Mouse (Mus musculus): ENCODE measurements around the gene AL732309.1.

Gene AL732309.1

DNA sequence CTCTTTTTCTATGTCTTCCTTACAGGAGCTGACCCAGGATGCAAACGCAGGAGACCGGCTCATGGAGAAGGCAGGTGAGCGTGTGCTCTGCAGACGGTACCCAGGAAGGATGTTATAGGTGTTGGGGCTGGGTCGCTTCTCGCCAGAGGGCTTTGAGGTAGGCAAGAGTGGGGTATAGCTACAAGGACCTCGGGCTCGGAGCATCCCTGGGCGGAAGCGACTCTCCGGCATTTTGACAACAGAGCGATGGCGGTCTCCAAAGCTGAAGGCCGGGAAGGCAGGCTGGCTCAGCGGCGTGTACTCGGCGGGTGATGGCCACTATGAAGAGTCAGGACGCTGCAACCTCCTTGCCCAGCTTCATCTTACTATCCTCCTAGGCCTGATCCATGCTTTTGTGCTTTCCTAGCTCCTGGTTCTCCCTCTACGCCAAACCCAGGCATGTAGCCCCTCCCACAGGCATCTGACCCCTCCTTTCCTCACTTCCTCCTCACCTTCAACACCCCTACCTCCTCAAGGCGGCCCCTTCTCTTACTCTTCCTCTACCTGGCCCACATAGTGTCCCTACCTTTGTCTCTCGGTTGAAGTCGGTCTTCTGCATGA lies 33.3 kb downstream of the AL732309.1 start:
- DNase-seq (ENCODE audit: low spot score in 2 of 2), result no peak

DNA sequence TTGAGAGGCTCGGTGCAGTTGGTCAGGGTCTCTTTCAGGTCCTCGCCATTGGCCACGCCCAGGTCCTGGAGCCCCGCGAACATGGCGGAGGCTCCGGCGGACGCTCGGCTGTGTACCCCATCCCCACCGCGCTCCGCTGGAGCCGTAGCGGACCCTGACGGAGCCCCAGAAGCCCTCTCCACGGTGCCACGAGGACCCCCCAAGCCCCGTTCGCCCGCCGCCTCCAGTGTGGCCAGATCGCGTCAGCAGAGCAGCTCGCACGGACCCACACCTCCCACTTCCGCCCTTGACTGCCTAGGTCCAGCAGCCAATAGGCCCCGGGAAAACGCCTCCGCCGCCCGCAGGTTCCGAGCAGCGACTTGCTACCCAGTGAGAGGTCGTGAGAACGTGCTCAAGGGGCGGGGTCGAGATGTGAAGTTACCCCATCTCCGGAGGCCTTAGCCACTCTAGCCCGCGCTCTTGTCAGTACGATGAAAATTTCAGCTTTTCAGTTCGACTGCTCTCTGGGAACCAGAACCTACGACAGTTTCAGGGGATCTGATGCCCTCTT lies 35.5 kb downstream of the AL732309.1 start, which contains the start of gene Nelfb:
Gene Nelfb, minus strand, starts transcription at position 369 of the 550 bp plus-strand sequence.
- peak; percentile 92 to 97 for DNase-seq (ENCODE audit: low spot score in 2 of 2)

DNA sequence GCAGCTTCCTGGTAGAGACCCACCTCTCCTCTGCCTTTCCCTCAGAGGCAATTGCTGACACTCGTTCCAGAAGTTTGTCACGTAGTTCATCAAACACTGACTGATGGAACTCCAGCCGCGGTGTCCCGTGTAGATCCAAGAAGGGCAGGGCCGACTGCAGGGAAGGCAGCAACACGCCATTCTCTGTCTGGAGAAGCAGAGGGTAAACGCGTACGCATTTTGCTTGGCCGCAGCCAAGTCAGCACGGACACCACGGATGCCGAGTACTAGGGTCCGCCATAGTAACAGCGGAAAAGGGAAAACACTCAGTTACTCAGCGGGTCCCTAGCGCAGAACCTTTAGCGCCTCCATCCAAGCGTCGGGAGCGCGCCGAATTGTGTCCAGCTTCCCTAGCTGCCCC lies 36.0 kb downstream of the AL732309.1 start:
- no peak for DNase-seq (ENCODE audit: low spot score in 2 of 2)

DNA sequence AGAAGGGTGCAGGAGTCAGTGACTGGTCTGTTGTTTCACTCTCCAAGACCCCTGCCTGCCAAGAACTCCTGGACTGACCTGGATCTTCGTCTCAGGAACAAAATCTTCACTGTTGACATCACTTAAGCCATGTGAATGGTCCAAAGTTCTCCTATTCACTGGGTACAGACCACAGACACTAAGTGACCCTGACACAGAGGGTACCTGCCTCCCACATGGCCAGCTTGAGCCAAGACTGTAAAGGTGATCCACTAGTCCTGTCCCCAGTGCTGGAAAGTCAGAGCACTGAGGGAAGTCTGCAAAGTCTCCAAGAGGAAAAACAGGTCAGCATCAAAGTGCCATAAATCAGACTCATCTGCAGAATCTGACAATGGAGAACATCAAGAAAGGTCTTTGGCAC lies 39.1 kb downstream of the AL732309.1 start:
- no peak for DNase-seq (ENCODE audit: low spot score in 2 of 2)

DNA sequence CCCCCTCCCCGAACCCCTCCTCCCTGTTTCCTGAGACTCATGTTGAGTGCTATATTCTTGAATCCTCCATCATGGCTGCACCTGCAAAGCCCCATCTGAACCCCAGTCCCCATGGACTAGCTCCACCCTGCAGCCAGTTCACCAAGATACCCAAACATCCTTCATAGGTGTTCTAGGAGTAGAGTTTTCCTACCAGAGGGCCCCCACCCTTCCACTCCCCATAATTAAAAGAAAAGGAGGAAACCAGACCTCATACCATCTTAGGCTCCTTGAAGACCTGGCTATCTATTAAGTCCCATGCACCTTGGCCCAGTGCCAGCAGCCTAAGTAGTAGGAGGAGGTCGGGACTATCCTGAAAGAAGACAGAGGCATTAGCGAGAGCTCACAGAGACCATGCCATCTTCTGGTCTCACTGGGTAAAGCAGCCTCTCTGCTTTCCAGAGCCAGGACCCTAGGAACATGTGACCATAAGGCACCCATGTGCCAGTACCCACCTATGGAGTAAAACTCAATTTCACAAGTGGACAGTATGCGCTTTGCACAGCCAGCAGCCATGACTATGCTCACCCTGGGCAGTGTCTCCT lies 42.9 kb downstream of the AL732309.1 start:
- DNase-seq (ENCODE audit: low spot score in 2 of 2), result peak; percentile 60 to 80

DNA sequence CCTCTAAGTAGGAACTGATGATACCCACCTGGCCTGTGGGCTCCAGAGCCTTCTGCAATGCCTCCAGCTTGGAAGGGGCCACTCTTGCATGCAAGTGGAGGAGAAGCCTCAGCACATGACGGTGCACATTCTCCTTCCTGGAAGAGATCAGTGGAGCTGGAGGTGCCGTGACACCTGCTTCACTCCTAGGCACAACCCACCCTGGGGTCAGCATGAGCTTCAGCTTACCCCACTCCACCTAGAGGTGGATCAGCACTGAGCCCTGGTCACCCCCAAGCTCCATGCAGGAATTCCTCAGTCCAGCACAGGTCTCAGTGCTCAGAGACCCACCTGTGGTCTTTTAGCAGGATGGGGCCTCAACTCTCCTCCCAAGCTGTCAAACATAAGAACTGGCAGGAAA lies 46.0 kb downstream of the AL732309.1 start:
- DNase-seq (ENCODE audit: low spot score in 2 of 2), result no peak

DNA sequence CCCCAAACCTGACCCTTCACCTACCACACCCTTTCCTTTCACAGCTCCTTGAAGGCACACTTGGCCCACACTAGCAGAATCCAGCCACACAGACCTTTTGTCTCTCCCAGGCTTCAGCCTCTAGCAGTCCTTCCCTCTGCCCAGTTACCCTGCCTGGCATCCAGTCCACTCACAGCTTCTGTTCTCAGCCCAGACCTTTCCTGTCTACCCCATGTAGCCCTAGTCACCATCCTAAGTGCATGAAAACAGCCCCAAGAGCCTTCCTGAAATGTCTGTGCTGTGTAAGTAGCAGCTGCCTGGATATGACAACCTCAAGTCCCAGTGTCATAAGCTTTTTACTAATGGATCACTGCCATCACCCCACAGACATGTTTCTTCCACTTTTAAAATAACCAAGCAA lies 48.7 kb downstream of the AL732309.1 start:
- DNase-seq (ENCODE audit: low spot score in 2 of 2), result no peak

DNA sequence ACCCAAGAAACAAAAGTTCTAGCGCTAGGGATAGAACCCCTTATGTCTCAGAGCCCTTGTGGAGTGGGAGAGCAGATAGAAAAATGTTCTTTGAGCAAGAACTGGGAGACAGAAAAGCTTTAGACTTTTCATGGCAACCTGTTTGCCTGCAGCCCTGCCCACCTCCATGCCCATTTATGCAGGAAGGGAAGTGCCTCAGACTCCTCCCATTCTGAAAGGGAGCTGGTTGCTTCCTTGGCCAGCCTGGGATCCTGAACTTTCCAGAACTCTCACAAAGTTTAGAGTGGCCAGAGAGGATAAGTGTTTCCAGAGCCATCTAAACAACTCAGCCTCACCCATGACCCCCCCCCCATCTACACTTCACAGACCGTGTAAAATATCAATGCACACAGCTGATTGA lies 49.5 kb downstream of the AL732309.1 start:
- peak in 1 of 2 experiments; percentile 64 for DNase-seq (ENCODE audit: low spot score in 2 of 2)

DNA sequence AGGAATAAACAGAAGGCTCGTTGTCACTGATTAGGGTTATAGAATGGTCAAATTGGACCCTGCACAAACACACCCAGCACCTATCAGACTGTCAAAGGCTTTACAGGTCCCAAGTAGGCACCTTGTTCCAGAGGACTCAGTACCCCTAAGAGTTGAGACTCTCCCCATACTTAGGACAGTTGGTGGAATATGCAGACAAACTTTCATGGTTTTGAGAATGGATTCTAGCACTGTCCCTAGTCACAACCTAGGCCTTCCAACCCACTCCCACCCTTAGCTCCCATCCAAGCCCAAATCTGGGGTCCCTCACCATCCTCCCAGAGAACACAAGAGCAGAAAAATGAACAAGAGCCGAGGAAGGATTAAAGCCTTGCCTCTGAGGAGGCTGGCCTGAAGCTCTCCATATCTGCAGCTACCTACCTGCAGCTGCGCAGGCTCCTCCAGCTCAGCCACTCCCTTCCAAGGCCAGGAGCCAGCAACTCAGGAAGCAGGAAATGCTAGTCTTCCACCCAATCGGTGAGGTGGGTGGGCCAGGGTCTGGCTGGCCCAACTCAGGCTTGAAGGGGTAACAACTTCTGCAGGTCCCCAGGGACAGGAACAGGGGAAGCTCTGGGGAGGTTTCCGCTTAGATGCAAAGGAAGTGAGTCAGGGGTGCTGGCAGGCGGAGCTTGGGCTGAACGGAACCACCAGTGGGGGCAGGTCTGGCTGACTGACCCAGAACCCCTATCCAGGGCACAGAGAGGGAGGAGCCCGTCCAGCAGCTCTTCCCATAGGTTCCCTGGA lies 50.3 kb downstream of the AL732309.1 start, which contains the start of gene Tor4a:
Gene Tor4a, minus strand, starts transcription at position 715 of the 783 bp plus-strand sequence.
- peak; percentile 79 to 86 for DNase-seq (ENCODE audit: low spot score in 2 of 2)

DNA sequence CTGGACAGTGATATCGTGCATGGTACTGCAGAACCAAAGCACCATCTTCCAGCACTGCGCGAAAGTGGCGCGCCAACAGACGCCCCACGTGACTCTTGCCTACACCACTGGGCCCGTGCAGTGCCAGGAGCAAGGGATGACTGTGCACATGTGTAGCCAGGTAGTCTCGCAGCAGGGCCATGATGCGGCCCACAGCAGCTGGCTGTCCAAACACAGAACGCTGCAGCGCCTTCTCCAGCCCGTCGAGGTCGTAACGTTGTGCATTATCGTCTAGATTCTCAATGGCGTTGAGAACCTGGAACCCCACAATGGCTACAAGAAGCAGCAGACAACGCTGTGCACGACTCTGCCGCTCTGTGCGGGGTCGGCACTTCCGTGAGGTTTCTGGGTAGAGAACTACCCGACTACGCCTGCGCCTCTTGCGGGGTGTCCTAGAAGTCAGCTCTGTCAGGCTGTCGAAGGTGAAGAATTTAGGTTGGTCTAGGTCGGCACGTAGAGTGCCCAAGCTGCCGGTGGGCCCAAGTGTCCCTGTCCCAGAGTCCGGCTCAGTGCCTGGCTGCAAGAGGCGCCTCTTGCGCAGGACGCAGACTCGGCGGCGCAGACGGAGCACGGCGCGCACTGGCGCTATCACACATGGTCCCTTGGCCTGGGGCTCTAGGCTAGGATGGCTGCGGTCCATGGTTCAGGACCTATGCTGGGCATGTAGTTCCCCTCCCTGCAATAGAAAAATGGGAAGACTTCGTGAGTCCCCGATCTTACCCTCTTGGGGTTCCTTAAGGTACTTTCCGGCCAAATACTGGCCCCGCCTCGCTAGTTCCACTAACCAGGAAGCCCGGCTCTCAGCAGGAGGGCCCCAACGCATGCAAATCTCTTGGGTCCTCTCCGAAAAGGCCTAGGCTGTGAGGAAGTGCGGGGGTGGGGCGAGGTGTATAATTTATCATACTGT lies 51.2 kb downstream of the AL732309.1 start:
- DNase-seq (ENCODE audit: low spot score in 2 of 2), result peak; percentile 82 to 86

All from spleen, postnatal 4 days (tissue).